Mouse (Mus musculus): ENCODE data around the gene Nrn1l.

Gene Nrn1l

DNA sequence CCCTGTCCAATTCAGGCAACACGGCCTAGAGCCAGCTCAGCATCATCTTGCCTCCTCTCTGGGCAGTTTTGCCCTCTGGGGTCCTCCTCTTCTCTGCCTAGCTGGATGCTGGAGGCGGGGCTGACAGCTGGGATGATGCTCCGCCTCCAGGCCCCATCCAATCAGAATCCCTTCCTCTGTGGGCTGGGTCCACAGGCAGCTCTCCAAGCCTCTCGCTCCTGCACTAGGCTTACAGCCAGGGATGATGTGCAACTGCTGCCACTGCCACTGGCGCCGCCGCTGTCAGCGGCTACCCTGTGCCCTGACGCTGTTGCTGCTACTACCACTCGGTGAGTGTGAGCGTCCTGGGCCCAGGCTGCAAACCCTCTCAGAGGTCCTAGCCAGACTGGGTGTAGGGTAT lies at the start of gene Nrn1l:
Nrn1l (plus strand) TSS at position 229 of the 400 bp plus-strand sequence.
- peak; percentile 84 to 89 for DNase-seq

DNA sequence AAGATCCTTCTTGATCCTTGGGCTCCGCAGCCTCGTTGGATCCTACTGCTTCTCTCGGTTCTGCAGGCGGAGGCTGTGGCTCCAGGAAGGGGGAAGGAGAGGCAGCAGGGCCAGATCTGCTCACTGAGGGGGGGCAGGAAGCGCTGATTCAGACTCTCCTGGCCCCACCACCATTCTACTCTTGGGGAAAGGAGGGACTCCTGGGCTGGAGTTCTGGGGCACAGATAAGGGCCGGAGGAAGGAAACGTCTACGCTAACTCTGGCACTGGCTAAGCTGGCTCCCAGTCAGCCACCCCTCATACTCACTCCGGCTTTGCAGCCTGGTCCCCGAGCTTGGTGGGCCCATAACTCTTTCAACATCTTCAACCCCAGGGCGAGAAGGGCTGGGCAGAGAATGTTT lies 46.7 kb upstream of the Nrn1l start:
- DNase-seq, result no peak

DNA sequence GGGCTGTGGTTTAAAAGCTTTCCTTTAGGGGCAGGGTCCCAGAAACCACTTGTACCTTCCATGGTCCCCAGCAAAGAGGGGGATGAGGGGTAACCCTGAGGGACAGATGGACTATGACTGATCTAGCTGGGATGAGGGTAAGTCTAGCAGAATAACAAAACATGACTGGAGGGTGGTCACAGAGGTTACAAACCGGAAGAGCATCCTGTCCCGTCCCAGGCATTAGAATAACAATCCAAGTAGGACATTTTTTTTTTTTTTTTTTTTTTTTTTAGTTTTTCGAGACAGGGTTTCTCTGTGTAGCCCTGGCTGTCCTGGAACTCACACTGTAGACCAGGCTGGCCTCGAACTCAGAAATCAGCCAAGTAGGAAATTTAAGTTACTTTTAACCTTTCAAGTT lies 43.4 kb upstream of the Nrn1l start:
- DNase-seq, result no peak

DNA sequence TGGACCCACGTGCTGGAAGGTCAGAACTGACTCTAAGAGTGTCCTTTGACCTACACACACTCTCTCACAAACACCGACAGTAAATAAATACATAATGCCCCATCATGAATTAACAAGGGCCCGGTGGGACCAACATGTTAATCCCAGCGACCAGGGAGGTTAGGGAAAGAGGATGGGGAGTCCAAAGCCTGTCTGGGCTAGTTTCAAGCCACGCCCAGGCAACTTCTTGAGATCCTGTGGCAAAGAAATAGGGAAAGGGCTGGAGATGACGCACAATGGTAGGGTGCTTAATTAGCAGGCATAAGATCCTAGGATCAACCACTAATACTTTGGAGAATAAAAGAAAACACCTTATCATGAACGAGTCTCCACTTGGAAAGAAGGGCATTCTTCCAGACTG lies 42.8 kb upstream of the Nrn1l start:
- no peak for DNase-seq

- DNase-seq, result peak; percentile 90 to 92
These were observed 41.7 kb upstream of the Nrn1l start for GRCm38 (mm10) chr8:105851651-105852143.

DNA sequence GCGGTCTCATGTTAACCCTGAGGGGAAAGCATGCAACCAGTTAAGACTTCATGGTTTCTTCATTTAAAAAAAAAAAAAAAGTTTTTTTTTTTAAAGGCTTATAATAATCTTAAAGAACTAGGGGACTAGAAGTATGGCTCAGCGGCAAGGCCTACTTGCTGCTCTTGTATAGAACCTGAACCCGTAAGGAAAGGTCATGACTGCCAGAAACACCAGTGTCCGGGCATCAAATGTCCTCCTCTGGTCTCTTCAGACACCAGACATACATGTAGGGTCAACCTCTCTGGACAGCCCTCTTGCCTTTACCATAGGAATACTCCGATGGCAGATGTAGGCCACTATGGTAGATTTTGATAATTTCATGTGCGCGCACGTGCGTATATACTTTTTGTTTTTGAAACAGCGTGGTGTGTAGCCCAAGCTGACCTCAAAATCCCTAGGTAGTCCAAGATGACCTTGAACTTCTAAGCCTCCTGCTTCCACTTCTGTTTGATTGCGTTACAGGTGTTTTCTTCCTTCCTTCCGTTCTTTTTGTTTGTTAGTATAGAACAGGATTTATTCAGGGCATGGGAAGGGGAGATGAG lies 41.1 kb upstream of the Nrn1l start:
- no peak for DNase-seq

- DNase-seq, result no peak
These were observed 40.2 kb upstream of the Nrn1l start, which contains the start of gene Cenpt for GRCm38 (mm10) chr8:105853178-105853577. Gene Cenpt, minus strand, starts transcription at chr8:105853278.

DNA sequence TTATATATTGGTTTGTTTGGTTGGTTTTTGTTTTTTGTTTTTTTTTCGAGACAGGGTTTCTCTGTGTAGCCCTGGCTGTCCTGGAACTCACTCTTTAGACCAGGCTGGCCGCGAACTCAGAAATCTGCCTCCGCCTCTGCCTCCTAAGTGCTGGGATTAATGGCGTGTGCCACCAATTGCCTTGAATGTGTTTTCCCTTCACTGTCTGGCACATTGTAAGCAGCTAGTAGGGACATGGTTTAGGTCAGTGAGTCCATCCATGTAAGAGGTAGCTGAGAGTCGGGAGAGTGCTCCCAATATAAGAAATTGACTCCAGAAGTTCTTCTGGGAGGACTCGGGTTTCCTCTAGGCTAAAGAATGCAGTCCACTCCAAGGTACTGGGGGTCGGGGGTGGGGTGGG lies 39.1 kb upstream of the Nrn1l start:
- no peak for DNase-seq

- peak; percentile 94 to 95 for DNase-seq
These were observed 38.6 kb upstream of the Nrn1l start, which contains the start of gene Thap11 for GRCm38 (mm10) chr8:105854715-105855216. Gene Thap11, plus strand, starts transcription at chr8:105855132.

GRCm38 (mm10) chr8:105855248-105856167 lies 37.9 kb upstream of the Nrn1l start:
- peak in 1 of 2 experiments; percentile 72 for DNase-seq

DNA sequence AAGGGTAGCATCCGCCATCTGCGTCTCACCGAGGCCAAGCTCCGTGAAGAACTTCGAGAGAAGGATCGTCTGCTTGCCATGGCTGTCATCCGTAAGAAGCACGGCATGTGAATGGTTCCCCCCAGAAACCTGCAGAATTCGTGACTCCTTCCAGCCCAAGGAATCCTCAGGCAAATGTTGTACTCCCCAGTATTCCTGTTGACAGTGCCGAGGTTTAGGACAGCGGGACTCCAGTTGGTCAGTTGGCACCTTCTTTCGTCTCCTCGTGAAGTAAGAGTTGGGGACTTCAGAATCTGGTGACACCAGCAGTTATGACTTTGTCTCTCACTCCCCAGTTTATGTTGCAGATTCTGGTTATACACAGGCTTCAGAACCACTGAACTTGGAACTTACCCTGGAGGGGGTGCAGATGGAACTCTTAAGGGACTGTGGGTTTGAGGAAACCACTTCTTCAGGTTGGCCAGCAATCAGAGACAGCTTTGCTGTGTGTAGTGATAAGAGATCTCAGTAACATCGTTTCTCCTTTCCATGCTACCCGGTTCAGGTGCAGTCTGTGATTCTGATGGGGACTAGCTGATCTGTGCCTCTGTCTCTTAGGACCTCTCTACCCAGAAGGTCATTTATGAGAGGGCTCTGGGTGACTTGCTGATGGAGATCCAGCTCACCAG lies 37.1 kb upstream of the Nrn1l start:
- DNase-seq, result no peak

GRCm38 (mm10) chr8:105858495-105858894 lies 34.9 kb upstream of the Nrn1l start:
- DNase-seq, result peak in 1 of 2 experiments; percentile 32

DNA sequence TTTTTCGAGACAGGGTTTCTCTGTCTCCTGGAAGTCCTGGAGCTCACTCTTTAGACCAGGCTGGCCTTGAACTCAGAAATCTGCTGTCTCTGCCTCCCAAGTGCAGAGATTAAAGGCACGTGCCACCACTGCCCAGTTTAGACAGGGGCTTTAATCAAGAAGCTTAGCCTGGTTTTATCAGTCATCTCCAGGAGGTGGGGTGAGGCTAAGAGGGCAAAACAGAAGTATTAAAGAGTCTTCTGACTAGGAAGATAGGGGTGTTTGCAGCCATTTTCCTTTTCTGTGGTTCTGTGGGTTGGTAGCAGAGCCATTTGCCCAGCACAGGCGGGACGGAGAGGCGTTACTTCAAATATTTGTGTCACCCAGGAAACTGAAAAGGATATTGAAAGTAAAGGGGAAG lies 34.1 kb upstream of the Nrn1l start:
- DNase-seq, result no peak

- peak; percentile 96 to 99 for DNase-seq
These were observed 33.0 kb upstream of the Nrn1l start, which contains the start of gene Nutf2 for GRCm38 (mm10) chr8:105860143-105860981. Gene Nutf2, plus strand, starts transcription at chr8:105860580.

GRCm38 (mm10) chr8:105861951-105862350 lies 31.4 kb upstream of the Nrn1l start:
- peak in 1 of 2 experiments; percentile 27 for DNase-seq

GRCm38 (mm10) chr8:105866364-105867029 lies 26.9 kb upstream of the Nrn1l start:
- peak in 1 of 2 experiments; percentile 16 for DNase-seq

DNA sequence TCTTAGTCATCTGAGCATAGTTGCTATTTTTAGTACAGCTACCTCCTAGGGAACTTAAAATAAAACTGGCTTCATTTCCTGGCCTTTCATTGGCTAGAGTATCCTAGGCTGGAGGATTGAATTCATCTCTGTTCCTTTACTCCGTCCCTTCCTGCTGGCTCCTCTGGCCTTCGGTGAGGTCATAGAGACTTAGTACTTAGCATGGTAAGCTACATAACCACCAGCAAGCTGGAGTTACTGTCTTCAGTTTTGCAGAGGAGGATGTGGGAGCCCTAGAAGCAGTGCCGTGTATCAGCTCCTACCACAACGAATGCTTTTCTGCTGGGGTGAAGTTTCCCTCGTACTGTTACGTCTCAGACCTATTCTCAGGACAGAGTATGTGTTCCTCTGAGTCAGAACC lies 19.1 kb upstream of the Nrn1l start:
- no peak for DNase-seq

DNA sequence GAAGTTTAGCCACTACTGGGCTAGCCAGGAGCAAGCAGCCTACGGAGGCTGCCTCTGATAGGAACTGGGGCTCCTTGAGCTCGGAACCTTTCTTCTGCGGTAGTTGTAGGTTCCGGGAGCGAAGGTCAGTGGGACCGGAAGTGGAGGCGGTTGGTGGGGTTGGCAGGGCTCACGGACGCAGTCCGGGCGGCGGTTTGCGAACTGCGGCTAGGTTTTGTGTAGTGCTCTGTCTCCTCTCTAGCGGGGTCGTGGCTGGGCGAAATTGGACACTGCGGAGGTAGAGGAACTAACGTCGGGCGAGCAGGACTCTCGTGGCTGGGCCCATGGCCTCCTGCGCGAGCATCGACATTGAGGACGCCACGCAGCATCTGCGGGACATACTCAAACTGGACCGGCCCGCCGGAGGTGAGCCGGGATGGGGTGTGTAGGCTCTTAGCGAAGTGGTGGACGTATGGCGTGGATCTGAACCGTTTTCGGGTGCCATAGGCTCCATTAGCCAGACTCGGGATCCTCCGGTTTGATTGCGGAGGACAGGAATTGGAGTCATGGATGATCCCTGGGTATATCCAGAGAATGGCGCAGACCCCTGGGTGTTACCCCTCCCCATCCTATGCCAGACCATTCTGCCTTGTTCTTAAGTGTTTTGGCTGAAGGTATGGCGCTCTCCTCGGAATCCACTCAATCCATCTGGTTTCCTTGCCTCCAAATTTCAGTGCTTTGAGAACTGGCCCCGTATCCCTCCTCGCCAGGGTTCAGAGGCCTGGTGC lies 12.4 kb upstream of the Nrn1l start, which contains the start of gene Edc4:
Edc4 (plus strand) TSS at position 128 of the 767 bp plus-strand sequence.
- peak; percentile 89 to 94 for DNase-seq

DNA sequence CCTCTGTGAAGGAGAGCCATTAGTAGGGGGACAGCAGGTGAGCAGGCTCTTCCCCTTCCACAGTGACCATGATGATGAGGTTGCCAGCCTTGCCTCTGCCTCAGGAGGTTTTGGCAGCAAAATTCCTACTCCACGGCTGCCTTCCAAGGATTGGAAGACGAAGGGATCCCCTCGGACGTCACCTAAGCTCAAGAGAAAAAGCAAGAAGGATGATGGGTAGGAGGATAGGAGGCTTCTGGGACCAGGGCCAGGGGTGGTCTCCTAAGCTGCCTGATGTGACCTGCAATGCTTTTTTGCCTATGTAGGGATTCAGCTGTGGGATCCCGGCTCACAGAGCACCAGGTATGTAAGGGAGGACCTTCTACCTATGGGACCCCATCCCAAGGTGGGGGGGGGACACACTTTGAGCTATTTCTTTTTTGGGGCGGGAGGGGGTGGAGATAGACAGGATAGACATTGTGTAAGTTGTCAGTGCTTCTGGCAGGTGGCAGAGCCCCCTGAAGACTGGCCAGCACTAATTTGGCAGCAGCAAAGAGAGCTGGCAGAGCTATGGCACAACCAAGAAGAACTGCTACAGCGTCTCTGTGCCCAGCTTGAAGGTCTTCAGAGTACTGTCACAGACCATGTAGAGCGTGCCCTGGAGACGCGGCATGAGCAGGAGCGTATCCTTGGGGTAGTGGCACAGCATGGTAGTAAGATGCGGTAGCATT lies 3.5 kb upstream of the Nrn1l start:
- DNase-seq, result no peak

DNA sequence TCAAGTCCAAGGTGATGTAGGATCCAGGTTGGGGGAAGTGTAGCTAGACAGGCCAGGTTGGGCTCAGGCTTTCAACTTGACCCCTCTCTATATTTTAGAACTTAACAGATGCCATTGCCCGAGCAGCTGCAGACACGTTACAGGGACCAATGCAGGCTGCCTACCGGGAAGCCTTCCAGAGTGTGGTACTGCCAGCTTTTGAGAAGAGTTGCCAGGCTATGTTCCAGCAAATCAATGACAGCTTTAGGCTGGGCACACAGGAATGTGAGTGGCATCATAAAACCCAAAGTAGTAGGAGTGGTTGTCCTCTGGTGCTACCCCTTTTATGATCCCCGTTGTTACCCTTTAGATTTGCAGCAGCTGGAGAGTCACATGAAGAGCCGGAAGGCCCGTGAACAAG lies 2.5 kb upstream of the Nrn1l start:
- no peak for DNase-seq
